Mouse (Mus musculus): ENCODE results near the gene Ankrd6. TPM values are rescaled to one million over a fixed set of nuclear protein-coding genes. Genes with fewer than 3 reads are reported as not detected.

The Ankrd6 gene
- polyA plus RNA-seq, 1 experiment from 2014 or later = 12.2 TPM

DNA sequence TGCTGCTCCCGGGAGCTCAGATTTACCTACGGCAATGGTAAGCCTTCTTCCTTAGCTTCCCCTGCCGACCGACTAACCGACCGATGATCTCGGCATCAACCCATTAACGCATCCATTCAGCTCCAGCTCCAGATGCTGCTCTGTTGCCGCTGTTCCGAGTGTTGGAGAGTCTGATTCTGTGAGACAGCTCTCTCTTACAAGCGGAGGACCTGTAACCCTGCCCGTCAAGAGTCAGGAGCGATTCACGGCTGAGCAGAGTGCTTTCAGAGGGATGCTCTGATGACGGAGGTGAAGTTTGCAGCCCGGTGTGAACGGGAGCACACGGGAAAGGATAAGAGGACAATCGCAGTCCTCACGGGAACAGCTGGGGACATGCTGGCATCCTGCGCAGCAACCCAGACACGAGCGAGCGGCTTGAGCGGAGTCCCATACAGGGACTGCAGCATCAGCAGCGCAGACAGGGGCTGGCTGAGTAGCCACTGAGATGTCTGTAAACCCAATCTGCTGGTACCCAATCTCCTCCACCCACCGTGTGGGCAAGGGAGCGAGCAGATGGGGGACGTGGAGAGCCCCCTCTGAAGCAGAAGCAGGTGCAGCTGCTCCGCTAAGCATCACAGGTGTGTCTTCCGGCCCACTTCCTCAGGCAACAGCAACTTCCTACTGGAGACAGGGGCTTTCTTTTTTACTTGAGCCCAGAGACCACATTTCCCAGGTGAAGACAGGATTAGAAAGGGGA, 86.3 kb downstream of the Ankrd6 start:
- 50% methylated on average over 31 of the region's 31 CpGs for WGBS
- H3K27ac ChIP-seq (replicated peaks) = peak overlapping the region; percentile 64
- peak overlapping the region; percentile 41 for H3K4me3 ChIP-seq
- no peaks in the 10 kb centered on the region for H3K9me3 ChIP-seq
- no peaks in the 10 kb centered on the region for H3K27me3 ChIP-seq (replicated peaks; ENCODE audit: low read depth, poor library complexity, severe bottlenecking)
- H3K36me3 ChIP-seq (replicated peaks) = no peaks in the 10 kb centered on the region; the same call in 1 of the 2 replicates
- DNase-seq (ENCODE audit: low spot score) = peak; percentile 25
- peaks cover 49% of the 10 kb centered on the region for H3K4me1 ChIP-seq

- 21% methylated on average over 12 of the region's 12 CpGs for WGBS
- H3K27me3 ChIP-seq (replicated peaks; ENCODE audit: low read depth, poor library complexity, severe bottlenecking) = no peaks in the 10 kb centered on the region
- no peak for DNase-seq (ENCODE audit: low spot score)
- no peaks in the 10 kb centered on the region; the same call in 1 of the 2 replicates for H3K36me3 ChIP-seq (replicated peaks)
- H3K9me3 ChIP-seq = no peaks in the 10 kb centered on the region
- H3K27ac ChIP-seq (replicated peaks) = peak overlapping the region; percentile 64
- peak overlapping the region; percentile 41 for H3K4me3 ChIP-seq
- H3K4me1 ChIP-seq = peaks cover 49% of the 10 kb centered on the region
Observed at GRCm38 (mm10) chr4:32863447-32864130, 87.1 kb downstream of the Ankrd6 start.

DNA sequence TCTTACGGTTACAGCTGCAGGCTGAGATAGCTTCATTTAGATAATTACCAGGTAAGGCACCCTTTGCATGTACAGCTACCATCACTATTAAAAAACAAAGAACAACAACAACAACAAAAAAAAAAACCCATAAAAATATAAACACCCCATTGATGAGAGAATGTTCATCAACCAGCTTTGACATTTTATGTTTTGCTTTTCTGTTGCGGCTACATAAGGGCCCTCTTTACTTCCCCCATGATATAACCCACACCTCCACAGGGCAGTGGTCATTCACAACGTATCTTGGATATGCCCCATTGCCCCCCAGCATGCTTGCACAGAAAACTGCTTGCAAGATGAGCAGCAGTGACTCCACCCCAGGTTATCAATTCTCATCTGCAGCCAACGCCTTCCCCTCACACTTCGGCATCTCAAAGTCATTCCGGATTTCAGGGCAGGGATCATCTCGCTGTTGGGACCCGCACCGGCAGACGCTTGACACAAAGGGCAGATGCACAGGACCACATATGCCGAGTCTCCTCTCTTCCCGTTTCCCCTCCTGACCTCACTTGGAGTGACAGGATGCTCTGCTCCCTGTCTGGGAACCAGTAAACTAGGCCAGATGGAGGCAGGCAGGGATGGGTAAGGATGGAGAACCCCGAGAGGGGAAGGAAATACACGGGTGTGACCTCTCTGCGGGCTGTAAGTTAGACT, 87.7 kb downstream of the Ankrd6 start:
- Histone ChIP-seq H3K27me3 (replicated peaks; ENCODE audit: low read depth, poor library complexity, severe bottlenecking) (no peaks in the 10 kb centered on the region), H3K36me3 (replicated peaks) (no peaks in the 10 kb centered on the region; the same call in 1 of the 2 replicates), H3K4me3 (peak overlapping the region; percentile 41; the same call in 1 of the 2 replicates), H3K4me1 (peaks cover 49% of the 10 kb centered on the region), H3K9me3 (no peaks in the 10 kb centered on the region), H3K27ac (replicated peaks) (peak overlapping the region; percentile 64)
- peak; percentile 39 for DNase-seq (ENCODE audit: low spot score)
- WGBS = 43% methylated on average over 15 of the region's 15 CpGs

GRCm38 (mm10) chr4:32862011-32862750, 88.5 kb downstream of the Ankrd6 start:
- WGBS = 76% methylated on average over 15 of the region's 15 CpGs
- H3K4me3 ChIP-seq = no peak overlapping the region
- no peaks in the 10 kb centered on the region; the same call in 1 of the 2 replicates for H3K36me3 ChIP-seq (replicated peaks)
- peaks cover 49% of the 10 kb centered on the region for H3K4me1 ChIP-seq
- no peaks in the 10 kb centered on the region for H3K27me3 ChIP-seq (replicated peaks; ENCODE audit: low read depth, poor library complexity, severe bottlenecking)
- H3K9me3 ChIP-seq = no peaks in the 10 kb centered on the region
- peak overlapping the region; percentile 1; the same call in 1 of the 2 replicates for H3K27ac ChIP-seq (replicated peaks)
- peak; percentile 50 for DNase-seq (ENCODE audit: low spot score)

DNA sequence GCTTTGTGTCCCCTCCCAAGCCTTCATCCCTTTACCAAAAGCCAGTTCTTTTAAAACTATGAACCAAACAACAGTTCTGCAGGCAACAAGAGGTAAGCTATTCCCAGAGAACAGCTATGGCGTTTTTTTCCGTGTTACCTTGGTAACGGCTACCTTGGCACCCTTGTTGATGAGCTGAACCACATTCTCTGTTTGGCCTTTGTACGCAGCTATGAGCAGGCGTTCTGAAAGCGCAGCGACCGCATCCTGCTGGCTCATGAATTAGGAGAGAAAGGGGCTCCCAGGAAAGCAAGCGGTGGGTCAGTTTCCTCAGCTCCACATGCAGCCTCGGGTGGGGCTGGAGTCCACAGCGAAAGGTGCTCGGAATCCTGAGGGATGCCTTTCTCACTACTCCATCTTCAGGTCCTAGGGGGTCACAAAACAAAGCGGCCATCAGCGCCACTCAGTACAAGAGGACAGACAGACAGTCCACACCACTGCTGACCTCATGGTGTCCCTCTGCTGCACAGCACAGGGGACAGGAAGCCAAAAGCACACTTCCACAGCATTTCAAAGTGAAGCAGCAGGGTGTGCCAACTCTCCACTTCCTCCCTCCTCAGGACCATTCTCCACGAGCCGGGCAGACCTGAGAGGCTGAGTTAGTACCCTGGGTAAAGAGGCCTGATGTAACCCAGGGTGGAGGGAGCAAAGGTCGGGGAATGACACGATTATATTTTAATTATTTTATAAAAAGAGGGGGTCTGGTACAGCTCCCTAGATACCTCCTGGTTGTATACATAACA, 90.3 kb downstream of the Ankrd6 start:
- H3K36me3 ChIP-seq (replicated peaks) = no peaks in the 10 kb centered on the region; the same call in 1 of the 2 replicates
- H3K27me3 ChIP-seq (replicated peaks; ENCODE audit: low read depth, poor library complexity, severe bottlenecking) = no peaks in the 10 kb centered on the region
- WGBS = 76% methylated on average over 18 of the region's 18 CpGs
- H3K4me3 ChIP-seq = no peak overlapping the region
- no peak overlapping the region for H3K27ac ChIP-seq (replicated peaks)
- DNase-seq (ENCODE audit: low spot score) = no peak
- H3K4me1 ChIP-seq = peaks cover 49% of the 10 kb centered on the region
- H3K9me3 ChIP-seq = no peaks in the 10 kb centered on the region

DNA sequence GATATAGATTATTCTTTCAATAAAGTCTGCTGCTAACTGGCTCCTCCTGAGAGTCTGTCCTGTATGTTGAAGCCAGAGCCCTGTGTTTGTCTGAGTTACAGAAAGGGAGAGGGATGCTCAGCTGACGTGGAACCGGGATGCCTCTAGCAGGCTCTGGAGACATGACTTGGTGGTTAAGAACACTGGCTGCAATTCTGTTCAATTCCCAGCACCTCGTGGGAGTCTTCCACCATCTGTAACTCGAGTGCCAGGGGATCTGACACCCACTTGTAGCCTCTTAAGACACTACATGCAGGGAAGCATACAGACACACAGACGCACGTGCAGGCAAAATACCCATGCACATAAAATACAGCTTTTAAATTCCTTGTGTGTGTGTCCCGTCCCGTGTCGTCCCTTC, 95.1 kb downstream of the Ankrd6 start:
- Histone ChIP-seq H3K27me3 (replicated peaks; ENCODE audit: low read depth, poor library complexity, severe bottlenecking) (no peaks in the 10 kb centered on the region), H3K4me1 (peaks cover 8% of the 10 kb centered on the region), H3K27ac (replicated peaks) (no peak overlapping the region), H3K9me3 (no peaks in the 10 kb centered on the region), H3K4me3 (no peak overlapping the region), H3K36me3 (replicated peaks) (no peaks in the 10 kb centered on the region; the same call in 1 of the 2 replicates)
- DNase-seq (ENCODE audit: low spot score) = no peak
- 75% methylated on average over 9 of the region's 9 CpGs for WGBS

GRCm38 (mm10) chr4:32854956-32855355, 95.7 kb downstream of the Ankrd6 start:
- peaks cover 2% of the 10 kb centered on the region for H3K4me1 ChIP-seq
- no peak for DNase-seq (ENCODE audit: low spot score)
- 75% methylated on average over 4 of the region's 4 CpGs for WGBS

DNA sequence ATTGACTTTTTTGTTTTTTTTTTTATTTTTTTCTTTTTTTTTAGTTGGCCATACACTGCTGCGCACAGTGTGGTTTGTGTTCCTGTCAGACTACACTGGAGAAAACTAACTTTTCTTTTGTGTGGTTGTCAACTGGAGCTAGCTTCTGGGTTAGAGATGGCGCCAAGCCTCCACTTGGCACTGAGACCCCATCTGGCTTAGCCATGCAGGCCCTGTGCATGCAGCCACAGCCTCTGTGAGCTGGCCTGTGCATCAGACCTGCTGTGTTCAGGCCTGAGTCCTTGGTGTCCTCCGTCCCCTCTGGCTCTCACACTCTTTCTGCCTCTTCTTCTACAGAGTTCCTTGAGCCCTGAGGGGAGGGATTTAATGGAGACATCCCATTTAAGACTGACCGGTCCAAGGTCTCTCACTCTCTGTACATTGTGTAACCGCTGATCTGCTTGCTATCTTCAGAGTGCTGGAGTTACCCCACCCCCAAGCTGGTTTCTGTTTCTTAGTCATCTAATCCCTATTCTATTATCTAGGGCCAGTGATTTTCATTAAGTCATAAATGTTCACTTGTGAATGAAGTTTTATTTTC, 96.9 kb downstream of the Ankrd6 start:
- H3K9me3 ChIP-seq = no peaks in the 10 kb centered on the region
- WGBS = 83% methylated on average over 5 of the region's 5 CpGs
- H3K4me1 ChIP-seq = no peaks in the 10 kb centered on the region
- no peaks in the 10 kb centered on the region for H3K27me3 ChIP-seq (replicated peaks; ENCODE audit: low read depth, poor library complexity, severe bottlenecking)
- no peak overlapping the region for H3K27ac ChIP-seq (replicated peaks)
- no peak overlapping the region for H3K4me3 ChIP-seq
- no peaks in the 10 kb centered on the region; the same call in 1 of the 2 replicates for H3K36me3 ChIP-seq (replicated peaks)
- DNase-seq (ENCODE audit: low spot score) = no peak

More at GRCm38 (mm10) chr4:32854956-32855355, 95.7 kb downstream of the Ankrd6 start:
- Histone ChIP-seq H3K27ac (replicated peaks) (no peak overlapping the region), H3K36me3 (replicated peaks) (no peaks in the 10 kb centered on the region; the same call in 1 of the 2 replicates), H3K9me3 (no peaks in the 10 kb centered on the region), H3K4me3 (no peak overlapping the region), H3K27me3 (replicated peaks; ENCODE audit: low read depth, poor library complexity, severe bottlenecking) (no peaks in the 10 kb centered on the region)

GRCm38 (mm10) chr4:32852819-32853218, 97.8 kb downstream of the Ankrd6 start:
- 78% methylated on average over 6 of the region's 6 CpGs for WGBS
- no peak for DNase-seq (ENCODE audit: low spot score)
- Histone ChIP-seq H3K9me3 (no peaks in the 10 kb centered on the region), H3K4me1 (no peaks in the 10 kb centered on the region), H3K27me3 (replicated peaks; ENCODE audit: low read depth, poor library complexity, severe bottlenecking) (no peaks in the 10 kb centered on the region), H3K36me3 (replicated peaks) (no peaks in the 10 kb centered on the region; the same call in 1 of the 2 replicates), H3K4me3 (no peak overlapping the region), H3K27ac (replicated peaks) (no peak overlapping the region)

GRCm38 (mm10) chr4:32852294-32852693, 98.3 kb downstream of the Ankrd6 start:
- WGBS = 90% methylated on average over 8 of the region's 8 CpGs

DNA sequence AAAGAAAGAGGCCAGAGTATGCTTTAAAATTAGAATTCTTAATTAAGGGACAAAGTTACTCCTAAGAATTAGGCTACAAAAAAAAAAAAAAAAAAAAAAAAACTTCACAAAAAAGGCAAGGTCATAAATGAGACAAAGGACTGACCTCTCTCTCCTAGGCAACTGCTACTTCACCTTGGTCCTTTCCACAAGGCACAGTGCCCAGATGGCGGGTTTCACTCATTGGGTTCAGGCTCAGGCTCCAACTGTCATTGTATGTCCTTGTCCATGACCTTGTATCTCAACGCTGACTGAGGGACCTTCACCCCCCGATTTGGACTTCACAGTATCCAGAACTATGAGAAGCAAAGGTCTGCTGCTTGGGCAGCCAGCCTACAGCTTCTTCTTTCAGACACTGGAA, 112.2 kb downstream of the Ankrd6 start:
- Histone ChIP-seq H3K36me3 (replicated peaks) (no peaks in the 10 kb centered on the region), H3K4me1 (no peaks in the 10 kb centered on the region), H3K27ac (replicated peaks) (no peak overlapping the region), H3K9me3 (no peaks in the 10 kb centered on the region), H3K4me3 (no peak overlapping the region), H3K27me3 (replicated peaks; ENCODE audit: low read depth, poor library complexity, severe bottlenecking) (no peaks in the 10 kb centered on the region)
- no peak for DNase-seq (ENCODE audit: low spot score)
- WGBS = 89% methylated on average over 3 of the region's 3 CpGs

More at GRCm38 (mm10) chr4:32852294-32852693, 98.3 kb downstream of the Ankrd6 start:
- Histone ChIP-seq H3K27ac (replicated peaks) (no peak overlapping the region), H3K4me1 (no peaks in the 10 kb centered on the region), H3K9me3 (no peaks in the 10 kb centered on the region), H3K36me3 (replicated peaks) (no peaks in the 10 kb centered on the region), H3K4me3 (no peak overlapping the region), H3K27me3 (replicated peaks; ENCODE audit: low read depth, poor library complexity, severe bottlenecking) (no peaks in the 10 kb centered on the region)
- no peak for DNase-seq (ENCODE audit: low spot score)

Data from embryonic facial prominence, embryonic 10.5 days (tissue).